Mouse (Mus musculus): ENCODE data around the gene Tifa. TPM values are rescaled to one million over a fixed set of nuclear protein-coding genes. Genes with fewer than 3 reads are reported as not detected.
A peak's percentile ranks its signal among the peaks of the same experiment; 100 is the strongest.

Tifa gene
- polyA plus RNA-seq, 1 experiment from 2014 or later, result 5.0 TPM

DNA sequence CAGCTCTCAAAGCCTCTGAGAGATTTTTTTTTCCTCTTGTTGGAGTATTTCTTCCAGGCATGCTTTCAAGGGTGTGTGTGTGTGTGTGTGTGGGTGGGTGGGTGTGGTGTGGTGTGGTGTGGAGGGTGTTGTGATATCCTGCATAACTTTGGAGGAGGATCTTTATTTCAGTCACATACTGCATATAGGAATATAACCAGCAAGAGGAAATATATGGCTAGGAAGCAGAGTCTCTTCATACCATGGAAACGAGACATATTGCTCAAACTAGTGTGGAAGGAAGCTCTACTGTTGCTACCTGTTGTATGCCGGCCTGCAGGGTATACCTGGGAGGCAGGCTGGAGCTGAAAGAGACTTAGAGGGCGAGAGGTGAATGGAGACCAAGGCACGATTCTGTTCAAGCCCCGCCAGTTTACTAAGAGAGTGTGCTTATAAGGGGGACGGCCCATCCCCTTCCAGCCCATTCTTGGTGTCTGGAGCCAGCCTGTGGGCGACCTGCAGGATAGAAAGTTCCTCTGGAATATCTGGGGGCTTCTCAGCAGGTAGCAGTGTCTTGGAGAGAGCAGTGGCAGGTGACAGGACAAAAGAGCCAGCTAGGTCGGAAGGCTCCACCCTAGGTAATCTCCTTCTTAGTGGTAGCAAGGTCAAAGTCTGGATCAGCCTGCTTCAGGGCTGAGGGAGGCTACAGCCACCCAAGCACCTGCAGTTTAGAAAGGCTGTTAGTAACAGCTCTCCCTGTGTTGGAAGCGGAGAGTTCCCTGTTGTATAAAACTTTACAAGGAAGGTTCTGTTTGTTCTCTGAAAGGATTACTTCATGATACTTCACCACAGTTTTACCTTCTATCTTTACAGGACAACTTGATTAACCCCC is 61.4 kb downstream of the Tifa start:
- Histone ChIP-seq H3K9ac (no peak overlapping the region), H3K27ac (no peak overlapping the region), H3K4me2 (no peak overlapping the region), H3K9me3 (replicated peaks) (peaks cover 4% of the 10 kb centered on the region), H3K4me3 (no peak overlapping the region), H3K36me3 (ENCODE audit: poor library complexity, severe bottlenecking) (no peaks in the 10 kb centered on the region), H3K27me3 (no peaks in the 10 kb centered on the region), H3K4me1 (peaks cover 10% of the 10 kb centered on the region)
- ATAC-seq, result no peak
- WGBS, result 59% methylated on average over 9 of the region's 9 CpGs

DNA sequence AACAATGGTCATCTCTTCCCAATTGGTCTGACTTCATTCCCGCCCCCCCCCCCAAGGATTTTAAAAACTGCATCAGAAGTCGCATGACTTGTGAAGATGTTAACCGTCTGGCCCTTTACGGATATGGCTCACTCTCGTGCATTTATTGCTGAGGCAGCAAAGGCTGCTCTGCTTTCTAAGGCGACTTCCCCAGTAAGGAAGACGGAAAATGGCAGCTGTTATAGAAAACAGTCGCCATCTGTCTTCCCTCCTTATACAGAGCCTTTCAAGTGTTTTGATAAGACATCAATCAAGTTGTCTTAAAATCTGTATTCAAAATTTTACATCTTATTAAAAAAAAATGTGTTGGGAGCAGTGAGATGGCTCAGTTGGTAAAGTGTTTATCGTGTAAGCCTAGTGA is 63.1 kb downstream of the Tifa start:
- no peaks in the 10 kb centered on the region for H3K36me3 ChIP-seq (ENCODE audit: poor library complexity, severe bottlenecking)
- no peak overlapping the region for H3K4me3 ChIP-seq
- H3K4me1 ChIP-seq, result peaks cover 10% of the 10 kb centered on the region
- H3K9ac ChIP-seq, result no peak overlapping the region
- ATAC-seq, result peak; percentile 71
- no peak overlapping the region for H3K4me2 ChIP-seq
- WGBS, result 69% methylated on average over 9 of the region's 9 CpGs
- no peaks in the 10 kb centered on the region for H3K9me3 ChIP-seq (replicated peaks)
- H3K27ac ChIP-seq, result no peak overlapping the region
- H3K27me3 ChIP-seq, result no peaks in the 10 kb centered on the region

DNA sequence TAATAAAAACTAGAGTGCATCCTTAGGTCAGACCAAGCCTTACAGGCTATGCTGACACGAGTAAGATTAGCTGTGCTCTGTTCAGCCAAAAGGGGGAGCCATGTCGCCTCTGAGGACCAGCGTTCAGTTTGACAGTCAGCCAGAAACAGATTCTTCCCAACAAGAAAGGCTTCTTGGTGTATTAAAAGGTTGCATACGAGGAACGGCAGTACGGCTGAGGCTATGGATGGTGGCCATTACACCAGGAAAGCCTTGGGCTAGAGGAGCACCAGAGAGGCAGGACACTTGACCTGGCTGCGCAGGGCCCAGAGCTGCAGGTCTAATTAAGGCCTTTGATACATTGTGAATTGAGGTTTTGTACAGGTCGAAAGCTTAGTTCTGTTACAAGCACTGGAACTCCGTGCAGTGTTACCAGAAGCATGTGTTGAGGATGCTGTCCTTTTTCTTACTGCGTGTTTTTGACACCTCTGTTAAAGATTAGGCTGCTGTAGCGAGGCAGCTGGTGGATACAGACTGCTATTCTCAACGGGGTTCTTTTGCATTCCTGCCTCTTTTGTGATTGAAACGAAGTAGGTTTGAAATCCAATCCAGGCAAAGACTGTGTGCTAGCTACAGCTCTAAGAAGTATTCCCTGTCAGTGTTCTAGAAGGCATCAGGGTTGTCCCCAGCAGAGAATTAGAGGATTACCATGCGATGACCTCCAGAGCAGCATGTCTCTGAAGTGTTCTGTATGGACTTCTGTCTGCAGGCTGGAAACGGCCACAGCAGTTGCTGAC is 64.0 kb downstream of the Tifa start:
- WGBS, result 12% methylated on average over 15 of the region's 15 CpGs
- Histone ChIP-seq H3K4me3 (no peak overlapping the region), H3K36me3 (ENCODE audit: poor library complexity, severe bottlenecking) (no peaks in the 10 kb centered on the region), H3K9ac (no peak overlapping the region), H3K9me3 (replicated peaks) (no peaks in the 10 kb centered on the region), H3K4me2 (peak overlapping the region; percentile 44), H3K27me3 (no peaks in the 10 kb centered on the region), H3K4me1 (peaks cover 10% of the 10 kb centered on the region), H3K27ac (peak overlapping the region; percentile 73)
- peak; percentile 84 for ATAC-seq

DNA sequence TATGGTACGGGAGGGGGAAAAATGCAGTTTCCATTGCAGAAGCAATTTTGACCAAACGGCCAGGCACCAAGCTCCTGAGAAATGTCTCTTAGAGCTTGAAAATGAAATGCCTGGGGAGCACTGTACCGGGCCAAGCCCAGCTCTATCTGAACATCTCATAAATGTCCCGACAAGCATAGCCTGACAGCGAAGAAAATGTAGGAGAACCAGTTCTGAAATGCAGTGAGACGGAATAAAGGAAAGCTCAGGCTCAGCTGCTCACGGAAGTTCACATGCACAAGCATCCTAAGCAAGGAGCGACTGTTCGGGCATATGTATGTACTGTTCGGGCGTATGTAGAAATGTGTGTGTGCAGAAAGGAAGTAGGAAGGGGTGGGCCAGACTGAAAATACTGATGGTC is 71.7 kb downstream of the Tifa start:
- no peaks in the 10 kb centered on the region for H3K4me1 ChIP-seq
- 92% methylated on average over 11 of the region's 11 CpGs for WGBS
- H3K4me2 ChIP-seq, result no peak overlapping the region
- no peak overlapping the region for H3K9ac ChIP-seq
- no peak overlapping the region for H3K27ac ChIP-seq
- ATAC-seq, result no peak
- no peaks in the 10 kb centered on the region for H3K27me3 ChIP-seq
- no peaks in the 10 kb centered on the region for H3K36me3 ChIP-seq (ENCODE audit: poor library complexity, severe bottlenecking)
- no peak overlapping the region for H3K4me3 ChIP-seq
- no peaks in the 10 kb centered on the region for H3K9me3 ChIP-seq (replicated peaks)

DNA sequence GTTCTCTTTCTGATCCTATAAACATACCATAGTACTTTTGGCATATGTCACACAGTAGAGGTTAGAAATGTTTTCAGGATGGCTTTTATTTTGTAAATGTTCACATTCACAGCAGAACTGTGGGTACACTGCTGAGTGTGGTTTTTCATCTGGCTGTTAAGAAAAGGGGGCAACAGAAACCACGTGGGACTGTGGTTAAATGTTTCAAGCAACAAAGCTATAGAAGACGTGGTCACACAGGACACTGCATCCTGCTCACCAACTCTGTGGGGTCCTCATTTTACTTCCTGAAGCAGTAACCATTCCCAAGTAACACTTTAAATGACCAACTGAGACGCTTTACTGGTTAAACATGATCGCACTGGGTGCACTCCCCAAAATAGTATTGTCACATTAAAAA is 72.9 kb downstream of the Tifa start:
- ATAC-seq, result no peak
- 72% methylated on average over 4 of the region's 4 CpGs for WGBS

DNA sequence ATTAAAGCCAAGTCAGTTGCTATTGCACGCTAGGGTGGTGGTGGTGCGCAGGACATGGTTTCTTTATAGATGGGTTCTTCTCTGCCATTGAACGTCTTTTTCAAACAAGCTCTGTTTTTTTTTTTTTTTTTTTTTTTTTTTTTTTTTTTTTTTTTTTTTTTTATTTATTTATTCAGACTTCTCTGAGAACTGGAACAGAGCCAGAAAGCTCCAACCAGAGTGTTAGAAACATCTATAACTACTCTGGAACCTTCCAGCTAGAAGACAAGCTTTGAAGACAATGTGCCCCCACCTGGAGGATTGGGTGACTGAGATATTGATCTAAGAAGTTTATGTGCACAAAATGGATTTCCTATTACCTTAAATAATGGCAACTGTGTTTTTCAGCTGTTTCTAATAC is 74.0 kb downstream of the Tifa start:
- H3K4me3 ChIP-seq, result no peak overlapping the region
- no peaks in the 10 kb centered on the region for H3K27me3 ChIP-seq
- H3K36me3 ChIP-seq (ENCODE audit: poor library complexity, severe bottlenecking), result no peaks in the 10 kb centered on the region
- no peak for ATAC-seq
- no peak overlapping the region for H3K27ac ChIP-seq
- 64% methylated on average over 3 of the region's 3 CpGs for WGBS
- no peaks in the 10 kb centered on the region for H3K9me3 ChIP-seq (replicated peaks)
- H3K4me1 ChIP-seq, result peaks cover 14% of the 10 kb centered on the region
- no peak overlapping the region for H3K4me2 ChIP-seq
- no peak overlapping the region for H3K9ac ChIP-seq

More for the DNA sequence above, 72.9 kb downstream of the Tifa start:
- no peaks in the 10 kb centered on the region for H3K36me3 ChIP-seq (ENCODE audit: poor library complexity, severe bottlenecking)
- H3K27ac ChIP-seq, result no peak overlapping the region
- H3K4me3 ChIP-seq, result no peak overlapping the region
- H3K4me2 ChIP-seq, result no peak overlapping the region
- peaks cover 5% of the 10 kb centered on the region; the same call in 1 of the 2 replicates for H3K4me1 ChIP-seq
- no peaks in the 10 kb centered on the region for H3K27me3 ChIP-seq
- H3K9me3 ChIP-seq (replicated peaks), result no peaks in the 10 kb centered on the region
- no peak overlapping the region for H3K9ac ChIP-seq

DNA sequence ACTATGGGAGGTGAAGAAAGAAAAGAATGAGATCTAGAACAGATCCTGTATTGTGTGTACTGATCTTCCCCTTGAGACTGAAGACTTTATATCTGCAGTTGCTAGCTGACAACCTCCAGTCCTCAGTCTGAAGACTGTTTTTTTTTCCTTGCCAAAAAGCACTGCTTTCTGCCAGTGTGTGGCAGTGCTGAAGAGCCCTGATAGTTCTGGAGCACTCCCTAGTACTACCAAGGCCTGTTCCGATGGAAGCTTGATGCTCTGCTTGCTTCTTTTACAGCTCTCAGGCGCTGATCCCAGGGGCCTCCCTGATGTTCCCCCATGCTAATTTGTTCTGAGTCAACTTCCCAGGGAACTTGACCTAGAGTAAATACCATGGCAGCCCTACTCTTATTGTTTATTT is 74.6 kb downstream of the Tifa start:
- no peak for ATAC-seq
- Histone ChIP-seq H3K27me3 (no peaks in the 10 kb centered on the region), H3K9me3 (replicated peaks) (no peaks in the 10 kb centered on the region), H3K9ac (no peak overlapping the region), H3K4me3 (no peak overlapping the region), H3K36me3 (ENCODE audit: poor library complexity, severe bottlenecking) (no peaks in the 10 kb centered on the region), H3K4me2 (no peak overlapping the region), H3K4me1 (peaks cover 20% of the 10 kb centered on the region), H3K27ac (no peak overlapping the region)
- WGBS, result 49% methylated on average over 2 of the region's 2 CpGs

DNA sequence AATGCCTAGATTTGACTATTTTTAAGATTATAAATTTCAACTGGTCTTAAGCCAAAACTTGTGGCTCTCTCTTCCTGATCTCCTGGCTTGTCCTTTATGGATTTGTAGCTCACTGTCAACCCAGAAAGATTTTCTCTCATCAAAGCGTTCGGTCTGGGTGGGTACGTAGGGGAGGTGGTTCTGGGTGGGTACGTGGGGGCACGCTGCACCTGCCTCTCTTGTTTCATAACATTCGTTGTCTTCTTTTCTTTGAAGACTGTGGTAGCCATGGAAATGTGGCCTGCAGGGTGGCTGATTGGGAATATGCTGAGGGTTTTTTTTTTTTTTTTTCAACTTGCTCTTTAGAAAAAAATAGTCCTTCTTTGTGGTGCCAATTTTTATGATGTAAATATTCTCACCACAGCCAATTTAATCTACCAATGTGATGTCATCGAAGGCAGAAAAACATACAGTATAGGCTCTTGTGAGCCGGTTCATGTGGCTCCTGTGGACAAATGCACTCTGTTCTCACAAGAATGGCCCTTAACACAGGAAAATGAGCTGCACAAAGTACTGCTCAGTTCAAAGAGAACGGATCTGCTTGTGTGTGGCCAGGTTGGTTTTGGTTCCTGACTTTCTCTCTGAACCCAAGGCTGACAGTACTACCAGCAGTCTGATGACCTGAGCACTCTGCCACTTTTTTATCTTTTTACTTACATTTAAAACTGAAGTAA is 78.6 kb downstream of the Tifa start:
- Histone ChIP-seq H3K27ac (peak overlapping the region; percentile 61), H3K4me1 (peaks cover 22% of the 10 kb centered on the region), H3K4me2 (no peak overlapping the region), H3K9ac (no peak overlapping the region), H3K27me3 (no peaks in the 10 kb centered on the region), H3K9me3 (replicated peaks) (no peaks in the 10 kb centered on the region), H3K4me3 (no peak overlapping the region), H3K36me3 (ENCODE audit: poor library complexity, severe bottlenecking) (no peaks in the 10 kb centered on the region)
- peak; percentile 61 for ATAC-seq
- WGBS, result 26% methylated on average over 9 of the region's 9 CpGs

DNA sequence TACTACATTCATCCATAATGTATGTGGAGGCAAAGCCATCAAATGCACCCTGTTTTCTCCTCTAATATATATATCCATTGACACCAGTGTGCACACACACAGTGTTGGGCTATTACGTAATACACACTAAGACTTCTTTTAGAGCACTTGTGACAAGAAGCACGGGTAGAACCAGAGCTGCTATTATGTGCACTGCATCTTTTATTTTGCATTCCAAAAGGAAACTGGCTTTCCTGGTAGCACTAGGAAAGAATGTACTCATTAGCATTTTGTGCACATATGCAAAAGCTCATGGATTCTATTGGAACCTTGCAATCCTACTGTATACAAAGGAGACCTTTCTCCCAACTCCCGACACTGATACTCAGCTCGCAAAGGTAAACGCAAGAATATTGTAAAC is 79.3 kb downstream of the Tifa start:
- Histone ChIP-seq H3K27me3 (no peaks in the 10 kb centered on the region), H3K27ac (peak overlapping the region; percentile 61; the same call in 1 of the 2 replicates), H3K9me3 (replicated peaks) (no peaks in the 10 kb centered on the region), H3K36me3 (ENCODE audit: poor library complexity, severe bottlenecking) (no peaks in the 10 kb centered on the region), H3K4me1 (peaks cover 22% of the 10 kb centered on the region), H3K4me2 (peak overlapping the region; percentile 12; the same call in 1 of the 2 replicates), H3K4me3 (no peak overlapping the region), H3K9ac (no peak overlapping the region)
- ATAC-seq, result peak; percentile 91
- WGBS, result 26% methylated on average over 5 of the region's 5 CpGs

DNA sequence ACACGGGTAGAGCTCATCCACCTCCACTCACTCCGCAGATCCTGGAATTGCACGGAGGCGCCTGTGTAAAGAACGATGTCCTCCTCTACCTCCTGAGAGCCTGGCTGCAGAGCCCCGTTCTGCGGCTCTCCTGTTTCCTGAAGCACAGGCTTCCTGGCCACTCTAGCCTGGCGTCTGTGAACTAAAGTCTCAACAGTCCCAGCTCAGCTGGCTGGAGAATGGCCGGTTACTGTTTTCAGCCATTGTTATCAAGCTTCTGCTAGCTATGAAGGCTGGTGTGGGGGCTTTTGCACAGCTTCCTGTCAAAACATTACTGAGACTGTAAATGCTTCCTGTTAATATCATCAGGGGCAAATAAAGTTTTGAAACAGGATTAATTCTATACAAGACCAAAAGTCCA is 82.0 kb downstream of the Tifa start:
- WGBS, result 84% methylated on average over 9 of the region's 9 CpGs
- no peak for ATAC-seq

DNA sequence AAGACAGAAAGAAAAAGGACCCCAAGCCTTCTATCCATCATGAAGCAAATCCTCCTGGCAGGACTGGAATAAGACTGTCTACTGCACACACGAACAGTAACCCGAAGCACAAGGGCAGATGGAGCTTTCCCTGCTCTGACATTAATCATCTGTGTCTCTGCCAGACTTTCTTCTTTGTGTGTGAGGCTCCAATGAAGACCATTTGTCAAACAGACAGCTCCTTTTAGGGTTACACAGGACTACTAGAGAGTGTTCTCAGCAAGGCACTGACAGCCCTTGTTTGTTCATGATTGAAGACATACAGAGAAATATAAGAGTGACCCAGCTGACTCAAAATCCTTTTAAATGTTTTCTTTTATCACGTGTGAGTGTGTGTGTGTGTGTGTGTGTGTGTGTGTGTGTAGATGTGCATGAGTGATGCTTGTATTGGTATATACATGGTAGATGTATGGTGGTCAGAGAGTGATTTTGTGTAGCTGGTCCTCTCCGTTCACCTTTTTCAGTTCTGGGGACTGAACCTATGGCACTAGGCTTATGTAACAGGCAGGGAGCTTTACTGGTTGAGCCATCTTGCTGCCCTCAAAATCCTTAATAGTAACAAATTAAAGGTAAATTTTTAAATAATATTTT is 84.8 kb downstream of the Tifa start:
- 71% methylated on average over 4 of the region's 4 CpGs for WGBS
- peak; percentile 68; the same call in 1 of the 2 replicates for ATAC-seq
- H3K4me3 ChIP-seq, result no peak overlapping the region
- H3K36me3 ChIP-seq (ENCODE audit: poor library complexity, severe bottlenecking), result no peaks in the 10 kb centered on the region
- H3K4me1 ChIP-seq, result no peaks in the 10 kb centered on the region
- H3K27me3 ChIP-seq, result no peaks in the 10 kb centered on the region
- no peak overlapping the region for H3K9ac ChIP-seq
- H3K4me2 ChIP-seq, result no peak overlapping the region
- H3K27ac ChIP-seq, result peak overlapping the region; percentile 35; the same call in 1 of the 2 replicates
- no peaks in the 10 kb centered on the region; the same call in 1 of the 2 replicates for H3K9me3 ChIP-seq (replicated peaks)

More for the DNA sequence above, 82.0 kb downstream of the Tifa start:
- H3K4me2 ChIP-seq, result no peak overlapping the region
- H3K36me3 ChIP-seq (ENCODE audit: poor library complexity, severe bottlenecking), result no peaks in the 10 kb centered on the region
- H3K4me3 ChIP-seq, result no peak overlapping the region
- H3K9me3 ChIP-seq (replicated peaks), result no peaks in the 10 kb centered on the region; the same call in 1 of the 2 replicates
- H3K9ac ChIP-seq, result no peak overlapping the region
- H3K27me3 ChIP-seq, result no peaks in the 10 kb centered on the region
- peaks cover 22% of the 10 kb centered on the region for H3K4me1 ChIP-seq
- no peak overlapping the region for H3K27ac ChIP-seq

All from forebrain, embryonic 13.5 days (tissue).